Mouse (Mus musculus) T-helper 2 cell (primary cell): ENCODE data around the gene Zfp809.

Source experiments
- in situ Hi-C: fragments of 300-600 bp; cut with MboI, MseI; formaldehyde crosslinking; loops from one replicate; pipeline ENCODE4 v1.15.1; 2025; ENCODE audit warnings: high pct_unique_total_duplicates

Zfp809 gene

DNA sequence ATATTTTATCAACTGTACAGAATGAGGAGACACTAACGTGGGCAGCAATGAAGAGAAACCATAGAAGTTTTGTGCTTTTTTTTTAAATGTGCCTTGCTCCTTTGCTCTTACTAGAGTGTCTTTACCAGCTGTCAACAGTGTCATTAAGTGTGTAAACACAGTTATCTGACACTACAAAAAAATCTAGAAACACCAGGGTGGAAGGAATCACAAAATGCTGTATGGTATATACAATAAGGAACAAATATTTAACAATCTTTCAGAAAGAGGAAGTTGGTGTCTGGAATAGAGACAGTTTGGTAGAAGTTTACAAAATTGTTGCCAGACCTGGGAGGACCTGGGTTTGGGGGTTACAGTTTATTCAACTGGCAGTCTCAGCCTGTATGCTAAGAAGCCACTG lies 36.1 kb downstream of the Zfp809 start:
- in situ Hi-C loops: no loop called here

DNA sequence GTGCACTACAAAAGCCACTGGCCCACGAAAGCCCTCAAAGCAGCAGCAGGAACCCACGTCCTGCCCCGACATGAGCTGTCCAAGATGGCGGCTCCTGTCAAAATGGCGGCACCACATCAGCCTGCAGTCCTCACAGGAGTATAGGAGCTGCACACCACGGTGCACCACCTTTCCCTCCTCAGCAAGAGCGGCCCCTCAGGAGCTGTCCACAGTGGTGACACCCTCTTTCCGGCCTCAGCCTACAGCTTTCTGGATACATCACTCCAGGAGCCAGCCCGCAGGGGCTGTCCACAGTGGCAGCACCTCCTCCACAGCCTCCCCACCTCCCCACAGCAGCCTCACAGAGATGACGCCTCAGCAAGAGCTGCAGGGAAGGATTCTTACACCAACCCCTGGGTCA lies 37.1 kb downstream of the Zfp809 start:
- in situ Hi-C loops: no loop called here

DNA sequence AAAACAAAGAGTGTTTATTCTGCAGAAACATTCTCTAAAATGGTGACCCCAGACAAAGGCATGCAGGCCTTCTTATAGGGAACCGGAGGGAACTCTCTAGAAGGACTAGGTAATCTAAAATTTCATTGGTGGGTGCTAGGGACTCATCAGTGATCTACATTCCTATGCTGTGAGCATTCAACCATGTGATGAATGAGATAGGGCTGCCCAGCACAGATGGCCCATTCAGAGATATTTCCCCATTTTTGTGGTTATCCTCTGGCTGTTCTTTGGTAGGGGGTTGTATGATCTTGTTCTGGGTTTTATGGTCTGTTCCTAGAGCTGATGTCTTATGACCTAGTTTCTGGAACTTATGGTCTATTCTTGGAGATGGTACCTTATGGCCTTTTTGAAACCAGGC lies 43.4 kb downstream of the Zfp809 start:
- in situ Hi-C loops: no loop called here

DNA sequence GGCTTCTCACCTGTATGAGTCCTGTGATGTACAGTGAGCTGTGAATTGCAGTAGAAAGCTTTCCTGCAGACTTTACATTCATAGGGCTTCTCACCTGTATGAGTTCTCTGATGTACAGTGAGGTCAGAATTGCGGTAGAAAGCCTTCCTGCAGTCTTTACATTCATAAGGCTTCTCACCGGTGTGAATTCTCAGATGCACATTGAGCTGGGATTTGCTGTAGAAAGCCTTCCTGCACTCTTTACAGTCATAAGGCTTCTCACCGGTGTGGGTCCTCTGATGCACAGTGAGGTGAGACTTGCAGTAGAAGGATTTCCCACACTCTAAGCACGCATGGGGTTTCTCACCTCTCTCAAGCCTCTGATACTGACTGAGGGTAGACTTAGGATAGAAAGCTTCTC lies 53.2 kb downstream of the Zfp809 start:
- in situ Hi-C loops: no loop called here
